Mouse (Mus musculus): ENCODE results near the gene Meox1. TPM values are rescaled to one million over a fixed set of nuclear protein-coding genes. Genes with fewer than 3 reads are reported as not detected.

Meox1 gene
- polyA plus RNA-seq, 1 experiment from 2014 or later = 11.1 TPM

Other genes starting within 250 kb of the Meox1 start
- 6.0 and 6.9 TPM in 2 replicates for gene Arl4d, start 228.8 kb downstream of the Meox1 start, polyA plus RNA-seq (2015; fragmentation: Nextera tagmentation; extraction: Ambion mirVana)
- 32.4 and 36.4 TPM in 2 replicates for gene Dhx8, start 161.5 kb downstream of the Meox1 start, polyA plus RNA-seq (2015; fragmentation: Nextera tagmentation; extraction: Ambion mirVana)
- 11.1 and 15.1 TPM in 2 replicates for gene Etv4, start 109.0 kb downstream of the Meox1 start, polyA plus RNA-seq (2015; fragmentation: Nextera tagmentation; extraction: Ambion mirVana)
- 0.23 and 0.49 TPM in 2 replicates for gene Sost, start 72.6 kb upstream of the Meox1 start, polyA plus RNA-seq (2015; fragmentation: Nextera tagmentation; extraction: Ambion mirVana)
- not detected in 2 replicates for gene Cfap97d1, start 89.9 kb upstream of the Meox1 start, polyA plus RNA-seq (2015; fragmentation: Nextera tagmentation; extraction: Ambion mirVana)
- 26.2 and 29.9 TPM in 2 replicates for gene Dusp3, start 92.6 kb upstream of the Meox1 start, polyA plus RNA-seq (2015; fragmentation: Nextera tagmentation; extraction: Ambion mirVana)
- gene Mpp3, start 134.1 kb upstream of the Meox1 start, polyA plus RNA-seq (2015; fragmentation: Nextera tagmentation; extraction: Ambion mirVana) = 5.5 and 6.2 TPM in 2 replicates
- 1.5 and 2.1 TPM in 2 replicates for gene Cd300lg, start 147.1 kb upstream of the Meox1 start, polyA plus RNA-seq (2015; fragmentation: Nextera tagmentation; extraction: Ambion mirVana)
- 7.0 and 10.7 TPM in 2 replicates for gene Mpp2, start 194.1 kb upstream of the Meox1 start, polyA plus RNA-seq (2015; fragmentation: Nextera tagmentation; extraction: Ambion mirVana)
- not detected in 2 replicates for gene Ppy, start 206.9 kb upstream of the Meox1 start, polyA plus RNA-seq (2015; fragmentation: Nextera tagmentation; extraction: Ambion mirVana)
- not detected in 2 replicates for gene Pyy, start 213.5 kb upstream of the Meox1 start, polyA plus RNA-seq (2015; fragmentation: Nextera tagmentation; extraction: Ambion mirVana)